In the genomic region with DNA sequence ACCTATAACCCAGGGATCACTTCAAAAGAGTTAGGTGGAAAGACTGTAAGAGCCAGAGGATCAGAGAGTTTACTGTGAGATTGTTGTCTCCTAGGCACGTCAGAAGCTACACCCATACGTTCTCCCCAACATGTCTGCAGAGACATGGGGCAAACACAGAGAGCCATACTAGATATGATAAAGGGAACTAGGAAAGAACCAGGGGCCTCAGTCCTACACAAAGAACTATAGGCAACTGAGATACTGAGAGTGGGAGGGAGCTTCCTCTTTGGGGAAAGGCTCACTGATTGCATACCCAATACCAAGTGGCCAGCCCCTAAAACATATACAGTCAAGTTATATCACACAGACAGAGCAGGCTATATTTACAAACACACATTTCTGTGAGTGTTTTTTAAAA, we compare ENCODE assay signal across 18 mouse cellular contexts. TPM values are rescaled to one million over a fixed set of nuclear protein-coding genes. Genes with fewer than 3 reads are reported as not detected.
"Had no signal": no experiment of that assay in that cellular context is flagged by ENCODE, and none has a peak within 500 bp of the region (broad histone marks: within the 10 kb centered on the region; RNA-seq: fewer than 3 reads in every experiment).

No protein-coding gene starts in this region.

- DNase-seq: kidney, adult 8-10 months; kidney, postnatal 36 days; layer of hippocampus, adult 9-11 months; layer of hippocampus, postnatal 36 days; liver; lung, adult 18-20 months; right cerebral cortex, postnatal 14 days; thymus, postnatal 4 days had no signal

- H3K4me3 ChIP-seq: limb, embryonic 12.5 days; megakaryocyte, embryonic 14.5 days; midbrain, embryonic 12.5 days had no signal

- H3K9me3 ChIP-seq: limb, embryonic 12.5 days; megakaryocyte, embryonic 14.5 days; midbrain, embryonic 12.5 days had no signal

- H3K4me1 ChIP-seq: limb, embryonic 12.5 days had no signal

- H3K27me3 ChIP-seq: limb, embryonic 12.5 days; megakaryocyte, embryonic 14.5 days had no signal

- H3K9ac ChIP-seq: limb, embryonic 12.5 days; liver, embryonic 14.5 days; midbrain, embryonic 12.5 days had no signal

- H3K4me2 ChIP-seq: limb, embryonic 12.5 days; midbrain, embryonic 12.5 days had no signal

- H3K36me3 ChIP-seq: midbrain, embryonic 12.5 days had no signal

- H3K27ac ChIP-seq: kidney, postnatal 0 days; limb, embryonic 12.5 days; liver, embryonic 14.5 days; midbrain, embryonic 12.5 days; stomach, postnatal 0 days had no signal

RNA-seq across cellular contexts. Expression of a gene that starts 9.0 kb away (rescaled TPM):
- total RNA-seq: layer of hippocampus, adult 18-20 months; layer of hippocampus, postnatal 36 days; left cerebral cortex, adult 8-10 months; left cerebral cortex, postnatal 25 days; midbrain, postnatal 0 days had no signal
- polyA plus RNA-seq: kidney, postnatal 0 days; midbrain, embryonic 12.5 days had no signal
